Mouse (Mus musculus): Measurements from ENCODE around the gene Atp8a2. TPM values are rescaled to one million over a fixed set of nuclear protein-coding genes. Genes with fewer than 3 reads are reported as not detected.
"Not testable (repeated sequence)": the region's sequence is repeated elsewhere in the genome, so short reads cannot be mapped to it uniquely, and the experiment has no call there.

Gene Atp8a2
- total RNA-seq, 2 experiments from 2014 or later = 45.3 to 46.9 TPM

DNA sequence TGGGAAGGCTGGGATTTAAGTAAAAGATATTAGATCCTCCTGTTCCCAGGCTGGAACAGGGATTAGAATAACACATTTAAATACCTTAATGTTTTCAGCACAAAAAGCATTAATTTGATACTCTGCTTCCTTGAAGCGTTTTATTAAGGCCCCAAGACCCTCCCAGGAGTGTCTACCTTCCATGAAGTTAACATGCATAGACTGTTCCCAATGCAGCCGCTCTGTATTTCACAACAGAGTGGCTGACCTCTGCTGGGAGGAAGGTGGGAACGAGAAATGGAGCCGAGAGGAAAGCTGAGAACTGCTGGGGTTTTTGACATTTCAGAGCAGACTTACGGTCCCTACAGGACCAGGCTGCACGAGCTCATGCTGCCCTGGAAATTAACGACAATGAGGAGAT is 328.6 kb downstream of the Atp8a2 start:
- TF ChIP-seq CTCF (conservative IDR thresholded peaks at IDR 0.05) = no peak
- DNase-seq (ENCODE audit: low spot score in 2 of 2) = no peak
- H3K27ac ChIP-seq = no peak overlapping the region
- H3K4me3 ChIP-seq = no peak overlapping the region

GRCm38 (mm10) chr14:59867749-59868148 is 329.2 kb downstream of the Atp8a2 start:
- TF ChIP-seq CTCF (conservative IDR thresholded peaks at IDR 0.05) = no peak
- H3K27ac ChIP-seq = no peak overlapping the region
- DNase-seq (ENCODE audit: low spot score in 2 of 2) = no peak
- H3K4me3 ChIP-seq = no peak overlapping the region

DNA sequence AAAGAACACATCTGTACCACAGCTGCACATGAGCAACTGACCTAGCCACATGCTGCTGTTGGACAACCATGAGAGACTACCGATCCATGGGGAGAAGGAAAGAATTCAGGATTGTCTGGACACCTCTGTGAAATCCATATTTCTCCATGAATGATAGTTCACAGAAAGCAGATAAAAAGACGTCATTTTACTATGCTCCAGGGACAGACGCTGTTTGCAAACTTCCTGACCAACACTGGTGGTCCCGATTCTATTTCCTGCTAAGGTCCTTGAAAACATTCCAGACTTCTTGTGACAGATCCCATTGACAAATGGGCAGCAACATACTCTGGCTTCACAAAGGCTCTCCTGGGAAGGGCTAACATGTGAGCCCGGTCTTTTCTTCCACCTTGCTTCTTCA is 331.0 kb downstream of the Atp8a2 start:
- TF ChIP-seq CTCF (conservative IDR thresholded peaks at IDR 0.05) = no peak
- Histone ChIP-seq H3K27ac (no peak overlapping the region), H3K4me3 (no peak overlapping the region)
- DNase-seq (ENCODE audit: low spot score in 2 of 2) = no peak

DNA sequence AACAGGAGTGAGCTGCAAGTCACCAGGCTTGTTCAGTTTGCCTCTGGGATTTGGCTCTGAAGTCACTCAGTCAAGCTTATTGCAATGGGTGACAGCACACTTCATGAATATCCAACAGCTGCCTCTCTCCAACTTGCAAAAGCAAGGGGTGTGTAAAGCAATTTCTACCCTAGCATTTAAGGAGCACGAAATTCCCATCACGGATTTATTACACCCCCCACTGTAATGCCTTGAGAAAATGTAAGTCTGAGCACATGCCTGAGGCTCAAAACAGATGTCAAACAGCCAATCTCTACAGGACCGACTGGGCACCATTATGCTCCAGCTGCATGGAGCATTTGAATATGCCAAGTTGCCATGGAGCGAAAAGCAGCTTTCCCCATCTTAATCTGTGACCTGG is 334.6 kb downstream of the Atp8a2 start:
- TF ChIP-seq CTCF (conservative IDR thresholded peaks at IDR 0.05) = no peak
- Histone ChIP-seq H3K27ac (no peak overlapping the region), H3K4me3 (no peak overlapping the region)
- no peak for DNase-seq (ENCODE audit: low spot score in 2 of 2)

DNA sequence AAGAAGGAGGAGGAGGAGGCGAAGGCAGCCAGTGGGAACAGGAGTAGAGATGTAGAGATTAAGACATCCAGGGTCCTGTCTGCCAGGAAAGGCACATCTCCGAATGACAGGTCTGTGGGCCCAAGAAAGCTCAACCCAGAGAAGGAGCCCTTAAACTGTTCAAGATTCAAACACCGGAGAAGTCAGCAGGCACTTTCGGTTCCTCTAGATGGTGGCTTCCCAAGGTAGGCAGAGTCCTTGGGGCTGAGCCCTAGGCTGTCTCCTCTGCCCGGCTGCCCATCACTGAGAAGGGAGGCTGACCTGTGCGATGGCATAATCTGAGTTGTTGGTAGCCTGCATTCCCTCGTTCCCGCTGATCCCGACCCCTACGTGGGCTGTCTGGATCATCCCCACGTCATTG is 337.1 kb downstream of the Atp8a2 start:
- TF ChIP-seq CTCF (conservative IDR thresholded peaks at IDR 0.05) = no peak
- no peak overlapping the region for H3K27ac ChIP-seq
- DNase-seq (ENCODE audit: low spot score in 2 of 2) = no peak
- no peak overlapping the region for H3K4me3 ChIP-seq

GRCm38 (mm10) chr14:59858501-59859225 is 338.3 kb downstream of the Atp8a2 start:
- Histone ChIP-seq H3K4me3 (no peak overlapping the region), H3K27ac (no peak overlapping the region)
- no peak for DNase-seq (ENCODE audit: low spot score in 2 of 2)
- TF ChIP-seq CTCF (conservative IDR thresholded peaks at IDR 0.05) = no peak

GRCm38 (mm10) chr14:59853139-59853538 is 343.8 kb downstream of the Atp8a2 start:
- TF ChIP-seq CTCF (conservative IDR thresholded peaks at IDR 0.05) = no peak
- no peak overlapping the region for H3K4me3 ChIP-seq
- no peak overlapping the region for H3K27ac ChIP-seq
- DNase-seq (ENCODE audit: low spot score in 2 of 2) = no peak

DNA sequence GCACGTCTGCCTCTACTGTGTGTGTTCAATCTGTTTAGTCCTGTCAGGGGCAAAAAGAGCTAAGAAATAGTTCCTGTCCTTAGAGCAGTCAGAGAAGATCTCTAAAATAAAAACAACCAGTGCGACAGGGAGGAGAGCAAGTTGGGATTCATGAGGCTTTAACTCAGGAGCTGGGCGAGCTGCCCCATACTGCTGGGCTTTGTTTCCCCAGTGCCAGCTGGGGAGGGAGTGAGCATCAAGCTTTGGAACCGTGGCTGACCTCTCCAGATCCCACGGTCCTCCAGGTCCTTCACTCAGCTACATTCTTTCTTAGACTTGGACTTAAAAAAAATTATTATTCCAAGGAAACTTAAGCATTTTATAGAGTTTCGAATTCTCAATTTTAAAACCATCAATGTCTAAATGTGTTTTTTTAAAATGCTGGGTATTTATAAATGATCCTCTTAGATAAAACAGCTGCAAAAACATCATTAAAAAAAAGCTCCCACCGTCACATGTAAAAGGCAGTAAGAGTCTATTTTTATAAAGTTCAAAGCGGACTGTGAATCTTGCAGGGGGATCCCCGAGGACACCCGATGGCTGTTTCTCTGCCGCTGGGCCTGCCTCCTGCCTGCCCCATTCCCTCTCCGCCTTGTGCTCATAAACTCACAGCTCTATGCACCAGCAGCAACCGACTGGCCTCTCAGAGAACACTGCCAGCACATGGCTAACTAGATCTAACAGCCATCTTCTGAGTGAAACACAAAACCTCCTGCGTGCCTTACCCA is 350.2 kb downstream of the Atp8a2 start:
- no peak overlapping the region for H3K4me3 ChIP-seq
- no peak overlapping the region for H3K27ac ChIP-seq
- DNase-seq (ENCODE audit: low spot score in 2 of 2) = no peak
- no peak for TF ChIP-seq CTCF (conservative IDR thresholded peaks at IDR 0.05)

DNA sequence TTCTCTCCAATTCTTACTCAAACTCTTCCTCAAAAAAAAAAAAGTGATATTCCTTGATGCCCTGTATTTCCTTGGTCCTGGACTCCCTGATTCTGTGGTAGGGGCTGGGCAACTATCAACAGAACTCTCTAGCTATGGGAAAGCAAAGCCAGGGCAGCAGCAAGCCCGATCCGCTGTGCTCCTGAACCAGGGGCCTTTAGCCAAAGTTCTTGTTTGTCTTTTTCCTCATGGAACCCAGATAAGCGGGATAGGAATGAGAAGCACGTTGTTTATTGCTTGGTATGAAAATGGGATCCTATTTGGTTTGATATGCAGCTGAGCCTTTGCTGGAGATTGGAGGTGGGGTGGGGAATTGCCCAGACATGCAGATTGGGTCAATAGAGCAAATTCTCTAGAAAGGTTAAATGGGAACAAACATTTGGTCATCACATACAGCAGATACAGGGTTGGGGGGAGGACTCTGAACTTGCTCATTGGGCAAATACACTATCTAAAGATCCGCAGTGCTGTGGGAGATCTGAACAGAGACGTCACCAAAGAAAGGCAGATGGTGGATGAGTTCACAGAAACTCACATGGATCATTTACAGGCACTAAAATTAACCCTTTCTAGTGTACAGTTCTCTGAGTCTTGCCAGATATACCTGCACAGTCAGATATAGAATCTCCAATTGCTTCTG is 353.6 kb downstream of the Atp8a2 start:
- no peak for TF ChIP-seq CTCF (conservative IDR thresholded peaks at IDR 0.05)
- DNase-seq (ENCODE audit: low spot score in 2 of 2) = no peak

DNA sequence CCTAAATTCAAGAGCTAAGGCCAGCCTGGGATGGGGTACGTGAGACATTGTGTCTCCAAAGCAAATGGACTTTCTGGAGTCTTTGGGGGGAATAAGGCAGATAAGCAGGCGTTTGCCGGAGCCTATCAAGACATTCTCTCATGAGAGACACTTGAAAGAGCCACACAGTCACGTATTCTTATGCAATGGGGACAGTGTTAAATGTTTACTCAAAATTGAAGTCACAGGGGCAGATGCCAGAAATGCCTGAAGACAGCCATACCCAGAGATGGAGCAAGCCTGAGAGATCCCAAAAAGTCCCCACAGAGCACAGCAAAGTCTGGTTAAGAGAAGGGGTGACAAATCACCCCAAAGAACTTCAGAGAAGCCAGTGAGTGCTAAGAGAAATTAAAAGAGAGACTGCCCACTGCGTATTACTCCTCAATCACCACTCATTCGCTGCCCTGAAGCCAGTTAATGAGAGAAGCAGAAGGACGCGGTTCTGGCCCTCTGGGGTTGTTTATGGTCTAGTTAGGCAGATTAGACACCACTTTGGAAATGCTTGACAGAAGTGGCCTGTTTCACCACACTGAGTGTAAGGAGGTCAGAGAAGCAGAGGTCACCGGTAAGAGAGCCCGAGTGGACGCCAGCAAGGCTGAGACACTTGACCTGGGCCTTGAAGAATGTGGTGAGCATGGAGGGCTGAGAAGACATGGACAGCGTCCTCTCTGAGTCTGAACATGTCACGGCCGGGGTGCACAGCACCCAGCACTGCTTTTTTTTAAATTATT is 356.8 kb downstream of the Atp8a2 start:
- Histone ChIP-seq H3K4me3 (no peak overlapping the region), H3K27ac (no peak overlapping the region)
- DNase-seq (ENCODE audit: low spot score in 2 of 2) = no peak
- TF ChIP-seq CTCF (conservative IDR thresholded peaks at IDR 0.05) = no peak

More for the DNA sequence above, 353.6 kb downstream of the Atp8a2 start:
- Histone ChIP-seq H3K27ac (no peak overlapping the region), H3K4me3 (no peak overlapping the region)

GRCm38 (mm10) chr14:59838446-59839259 is 358.3 kb downstream of the Atp8a2 start:
- not testable (repeated sequence) for H3K27ac ChIP-seq

GRCm38 (mm10) chr14:59837691-59838241 is 359.2 kb downstream of the Atp8a2 start:
- DNase-seq (ENCODE audit: low spot score in 2 of 2); H3K4me3 ChIP-seq; H3K27ac ChIP-seq: not testable (repeated sequence)

More at GRCm38 (mm10) chr14:59838446-59839259, 358.3 kb downstream of the Atp8a2 start:
- H3K4me3 ChIP-seq; DNase-seq (ENCODE audit: low spot score in 2 of 2): not testable (repeated sequence)

Data from layer of hippocampus, adult 2 months (tissue).